Mouse (Mus musculus): ENCODE results near the gene 4930402F06Rik. TPM values are rescaled to one million over a fixed set of nuclear protein-coding genes. Genes with fewer than 3 reads are reported as not detected.

The 4930402F06Rik gene
- polyA plus RNA-seq, 1 experiment, result not detected

- no peaks in the 10 kb centered on the region for H3K9me3 ChIP-seq (replicated peaks; ENCODE audit: control insufficient read depth, insufficient read depth, low read length, poor library complexity, severe bottlenecking)
- H3K27me3 ChIP-seq (ENCODE audit: control insufficient read depth, insufficient read depth, low read length, poor library complexity, severe bottlenecking), result no peaks in the 10 kb centered on the region
- TF ChIP-seq POLR2A (IDR thresholded peaks at IDR 0.05; ENCODE audit: insufficient read depth, low read length) (no peak), EP300 (IDR thresholded peaks at IDR 0.05; ENCODE audit: insufficient read depth, low read depth, low read length) (no peak), CTCF (IDR thresholded peaks at IDR 0.05; ENCODE audit: low read depth, low read length) (no peak)
- H3K4me1 ChIP-seq (ENCODE audit: control insufficient read depth, insufficient read depth, low read length), result no peaks in the 10 kb centered on the region
- H3K9ac ChIP-seq (ENCODE audit: low read depth, poor library complexity, severe bottlenecking), result no peak overlapping the region
- no peaks in the 10 kb centered on the region for H3K36me3 ChIP-seq (ENCODE audit: control insufficient read depth, insufficient read depth, low read length, poor library complexity, severe bottlenecking)
- no peak overlapping the region for H3K4me3 ChIP-seq (ENCODE audit: low read depth, low read length)
- H3K27ac ChIP-seq (ENCODE audit: insufficient read depth, low read length), result no peak overlapping the region
Observed at GRCm38 (mm10) chr2:35349184-35349583, 47.8 kb downstream of the 4930402F06Rik start.

DNA sequence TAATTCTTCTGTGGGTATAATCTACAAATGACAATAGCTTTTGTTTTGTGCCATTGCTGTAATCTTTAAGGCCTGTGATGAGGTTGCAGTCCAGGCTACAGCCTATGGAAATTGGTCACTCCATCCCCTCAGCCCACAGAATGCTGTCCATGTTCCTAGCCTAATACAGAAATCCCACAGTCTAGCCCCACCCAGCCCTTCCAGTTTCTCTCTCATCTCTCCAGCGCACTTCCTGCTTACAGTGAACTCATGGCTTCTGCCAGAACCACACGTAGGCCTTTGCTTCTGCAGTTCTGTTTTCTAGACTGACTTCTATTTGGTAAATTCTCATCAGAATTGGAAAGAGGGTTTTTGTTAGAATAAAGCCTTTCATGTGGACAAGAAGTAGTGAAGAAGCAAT, 51.0 kb downstream of the 4930402F06Rik start:
- no peak overlapping the region for H3K4me3 ChIP-seq (ENCODE audit: low read depth, low read length)
- no peak overlapping the region for H3K27ac ChIP-seq (ENCODE audit: insufficient read depth, low read length)
- no peaks in the 10 kb centered on the region for H3K4me1 ChIP-seq (ENCODE audit: control insufficient read depth, insufficient read depth, low read length)
- H3K36me3 ChIP-seq (ENCODE audit: control insufficient read depth, insufficient read depth, low read length, poor library complexity, severe bottlenecking), result no peaks in the 10 kb centered on the region
- no peaks in the 10 kb centered on the region for H3K9me3 ChIP-seq (replicated peaks; ENCODE audit: control insufficient read depth, insufficient read depth, low read length, poor library complexity, severe bottlenecking)
- TF ChIP-seq POLR2A (IDR thresholded peaks at IDR 0.05; ENCODE audit: insufficient read depth, low read length) (no peak), EP300 (IDR thresholded peaks at IDR 0.05; ENCODE audit: insufficient read depth, low read depth, low read length) (no peak), CTCF (IDR thresholded peaks at IDR 0.05; ENCODE audit: low read depth, low read length) (no peak)
- no peaks in the 10 kb centered on the region for H3K27me3 ChIP-seq (ENCODE audit: control insufficient read depth, insufficient read depth, low read length, poor library complexity, severe bottlenecking)
- no peak overlapping the region for H3K9ac ChIP-seq (ENCODE audit: low read depth, poor library complexity, severe bottlenecking)

DNA sequence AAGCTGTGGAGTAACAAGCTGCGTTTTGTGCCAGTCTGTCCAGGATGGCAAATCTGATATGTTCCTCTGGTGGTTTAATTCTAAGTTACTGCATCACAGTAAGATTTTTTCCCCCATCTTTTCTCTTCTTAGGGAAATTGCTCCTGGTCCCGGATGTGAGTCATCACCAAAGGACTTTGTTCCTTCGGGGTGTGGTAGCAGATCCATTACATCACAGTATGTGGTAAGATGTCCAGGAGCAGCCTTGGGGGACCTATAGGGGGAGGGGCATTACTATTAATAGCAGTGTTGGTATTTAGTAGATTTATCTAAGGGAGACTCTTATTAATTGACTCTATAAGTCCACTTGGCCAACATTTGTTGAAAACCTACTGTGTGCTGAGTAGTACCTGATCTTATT, 54.4 kb downstream of the 4930402F06Rik start:
- Histone ChIP-seq H3K4me3 (ENCODE audit: low read depth, low read length) (no peak overlapping the region), H3K27ac (ENCODE audit: insufficient read depth, low read length) (no peak overlapping the region), H3K9me3 (replicated peaks; ENCODE audit: control insufficient read depth, insufficient read depth, low read length, poor library complexity, severe bottlenecking) (no peaks in the 10 kb centered on the region), H3K36me3 (ENCODE audit: control insufficient read depth, insufficient read depth, low read length, poor library complexity, severe bottlenecking) (no peaks in the 10 kb centered on the region), H3K9ac (ENCODE audit: low read depth, poor library complexity, severe bottlenecking) (no peak overlapping the region), H3K27me3 (ENCODE audit: control insufficient read depth, insufficient read depth, low read length, poor library complexity, severe bottlenecking) (no peaks in the 10 kb centered on the region), H3K4me1 (ENCODE audit: control insufficient read depth, insufficient read depth, low read length) (no peaks in the 10 kb centered on the region)
- TF ChIP-seq EP300 (IDR thresholded peaks at IDR 0.05; ENCODE audit: insufficient read depth, low read depth, low read length) (no peak), CTCF (IDR thresholded peaks at IDR 0.05; ENCODE audit: low read depth, low read length) (no peak), POLR2A (IDR thresholded peaks at IDR 0.05; ENCODE audit: insufficient read depth, low read length) (no peak)

GRCm38 (mm10) chr2:35338707-35339106, 58.3 kb downstream of the 4930402F06Rik start:
- TF ChIP-seq POLR2A (IDR thresholded peaks at IDR 0.05; ENCODE audit: insufficient read depth, low read length), result no peak
- TF ChIP-seq CTCF (IDR thresholded peaks at IDR 0.05; ENCODE audit: low read depth, low read length), result no peak
- TF ChIP-seq EP300 (IDR thresholded peaks at IDR 0.05; ENCODE audit: insufficient read depth, low read depth, low read length), result no peak
- Histone ChIP-seq H3K9me3 (replicated peaks; ENCODE audit: control insufficient read depth, insufficient read depth, low read length, poor library complexity, severe bottlenecking) (no peaks in the 10 kb centered on the region), H3K4me3 (ENCODE audit: low read depth, low read length) (no peak overlapping the region), H3K27ac (ENCODE audit: insufficient read depth, low read length) (no peak overlapping the region), H3K36me3 (ENCODE audit: control insufficient read depth, insufficient read depth, low read length, poor library complexity, severe bottlenecking) (no peaks in the 10 kb centered on the region), H3K9ac (ENCODE audit: low read depth, poor library complexity, severe bottlenecking) (no peak overlapping the region), H3K27me3 (ENCODE audit: control insufficient read depth, insufficient read depth, low read length, poor library complexity, severe bottlenecking) (no peaks in the 10 kb centered on the region), H3K4me1 (ENCODE audit: control insufficient read depth, insufficient read depth, low read length) (no peaks in the 10 kb centered on the region)

DNA sequence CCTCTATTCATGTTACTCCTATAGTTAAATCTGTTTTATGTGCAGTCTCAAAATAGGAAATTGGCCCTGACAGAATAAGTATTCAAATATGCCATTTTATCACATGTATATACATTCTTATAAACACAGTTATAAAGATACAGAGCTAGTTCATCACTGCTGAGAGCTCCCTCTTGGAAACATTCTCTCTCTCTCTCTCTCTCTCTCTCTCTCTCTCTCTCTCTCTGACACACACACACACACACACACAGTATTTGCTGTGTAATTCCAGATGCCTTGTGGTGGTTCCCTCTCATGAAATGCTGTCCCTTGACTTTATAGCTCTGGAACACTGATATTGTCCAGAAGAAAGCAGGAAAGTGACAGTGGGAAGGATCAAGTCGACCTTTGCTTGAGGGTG, 58.9 kb downstream of the 4930402F06Rik start:
- H3K4me3 ChIP-seq (ENCODE audit: low read depth, low read length), result no peak overlapping the region
- H3K27me3 ChIP-seq (ENCODE audit: control insufficient read depth, insufficient read depth, low read length, poor library complexity, severe bottlenecking), result no peaks in the 10 kb centered on the region
- no peak overlapping the region for H3K9ac ChIP-seq (ENCODE audit: low read depth, poor library complexity, severe bottlenecking)
- TF ChIP-seq CTCF (IDR thresholded peaks at IDR 0.05; ENCODE audit: low read depth, low read length) (no peak), POLR2A (IDR thresholded peaks at IDR 0.05; ENCODE audit: insufficient read depth, low read length) (no peak), EP300 (IDR thresholded peaks at IDR 0.05; ENCODE audit: insufficient read depth, low read depth, low read length) (no peak)
- no peak overlapping the region for H3K27ac ChIP-seq (ENCODE audit: insufficient read depth, low read length)
- no peaks in the 10 kb centered on the region for H3K4me1 ChIP-seq (ENCODE audit: control insufficient read depth, insufficient read depth, low read length)
- no peaks in the 10 kb centered on the region for H3K36me3 ChIP-seq (ENCODE audit: control insufficient read depth, insufficient read depth, low read length, poor library complexity, severe bottlenecking)
- no peaks in the 10 kb centered on the region for H3K9me3 ChIP-seq (replicated peaks; ENCODE audit: control insufficient read depth, insufficient read depth, low read length, poor library complexity, severe bottlenecking)

DNA sequence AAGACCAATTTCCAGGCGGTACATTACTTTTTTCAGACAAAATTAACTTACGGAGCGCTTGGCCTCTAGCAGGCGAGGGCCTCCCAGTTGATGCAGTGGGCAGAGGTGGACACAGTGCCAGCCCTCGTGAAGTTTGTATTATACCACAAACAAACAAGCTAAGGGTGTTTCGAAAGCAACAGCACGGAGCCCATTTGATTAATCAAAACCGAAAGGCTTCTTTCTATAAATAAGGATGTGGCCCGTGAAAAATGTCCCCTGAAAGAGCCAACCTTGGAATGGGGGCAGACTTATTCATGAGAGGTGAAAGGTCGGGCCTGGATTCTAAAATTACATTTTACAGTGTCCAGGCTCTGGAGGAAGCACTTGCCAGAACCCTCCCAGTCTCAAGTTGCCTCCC, 59.6 kb downstream of the 4930402F06Rik start:
- H3K4me3 ChIP-seq (ENCODE audit: low read depth, low read length), result peak overlapping the region; percentile 47
- no peak overlapping the region for H3K27ac ChIP-seq (ENCODE audit: insufficient read depth, low read length)
- H3K36me3 ChIP-seq (ENCODE audit: control insufficient read depth, insufficient read depth, low read length, poor library complexity, severe bottlenecking), result no peaks in the 10 kb centered on the region
- no peaks in the 10 kb centered on the region for H3K9me3 ChIP-seq (replicated peaks; ENCODE audit: control insufficient read depth, insufficient read depth, low read length, poor library complexity, severe bottlenecking)
- TF ChIP-seq CTCF (IDR thresholded peaks at IDR 0.05; ENCODE audit: low read depth, low read length) (no peak), POLR2A (IDR thresholded peaks at IDR 0.05; ENCODE audit: insufficient read depth, low read length) (no peak), EP300 (IDR thresholded peaks at IDR 0.05; ENCODE audit: insufficient read depth, low read depth, low read length) (no peak)
- H3K9ac ChIP-seq (ENCODE audit: low read depth, poor library complexity, severe bottlenecking), result no peak overlapping the region
- no peaks in the 10 kb centered on the region for H3K4me1 ChIP-seq (ENCODE audit: control insufficient read depth, insufficient read depth, low read length)
- no peaks in the 10 kb centered on the region for H3K27me3 ChIP-seq (ENCODE audit: control insufficient read depth, insufficient read depth, low read length, poor library complexity, severe bottlenecking)

All from ES-Bruce4 (cell line).